Mouse (Mus musculus) MEL (cell line): ENCODE data around the gene Lpin1. TPM values are rescaled to one million over a fixed set of nuclear protein-coding genes. Genes with fewer than 3 reads are reported as not detected.

ENCODE experiments used
- DNase-seq: peaks from one replicate; pipeline ENCODE4 v3.0.0; 2011; ENCODE audit warnings: low read depth, low spot score
- H3K27ac ChIP-seq: 2 replicates; pipeline ENCODE4 v1.5.1; 2012; ENCODE audit warnings: low read depth, mild to moderate bottlenecking, control low read depth, low read length, moderate library complexity; ENCODE audit not compliant: control insufficient read depth
- H3K27me3 ChIP-seq, 2 experiments: fragments of 150-350 bp in 1 of 2; sonication (generic) in 1 of 2; 2 replicates each; pipeline ENCODE4 v1.6.1; 2012; ENCODE audit warnings: low read length in 2 of 2, mild to moderate bottlenecking in 2 of 2, improper control_type of control experiment in 1 of 2, moderate library complexity in 1 of 2; ENCODE audit not compliant: insufficient read depth in 2 of 2, control insufficient read depth in 1 of 2
- H3K36me3 ChIP-seq, 2 experiments: 2 replicates each; pipeline ENCODE4 v1.6.1; 2012 to 2014; ENCODE audit warnings: low read length in 2 of 2, improper control_type of control experiment in 1 of 2, inconsistent platforms in 1 of 2, mild to moderate bottlenecking in 1 of 2; ENCODE audit not compliant: insufficient read depth in 2 of 2, control insufficient read depth in 1 of 2
- H3K4me1 ChIP-seq, 2 experiments: fragments of 150-350 bp in 1 of 2; sonication (generic) in 1 of 2; 2 replicates each; pipeline ENCODE4 v1.6.1; 2012; ENCODE audit warnings: low read length in 2 of 2, improper control_type of control experiment in 1 of 2, mild to moderate bottlenecking in 1 of 2; ENCODE audit not compliant: insufficient read depth in 2 of 2, control insufficient read depth in 1 of 2
- H3K4me3 ChIP-seq, 2 experiments: fragments of 150-350 bp in 1 of 2; sonication (generic) in 1 of 2; 2 replicates each; pipeline ENCODE4 v1.5.1; 2012; ENCODE audit warnings: low read depth in 2 of 2, low read length in 2 of 2, mild to moderate bottlenecking in 2 of 2, moderate library complexity in 2 of 2, control low read depth in 1 of 2, improper control_type of control experiment in 1 of 2; ENCODE audit not compliant: control insufficient read depth in 1 of 2, insufficient read depth in 1 of 2
- H3K79me2 ChIP-seq: 2 replicates; pipeline ENCODE4 v1.6.1; 2012; ENCODE audit warnings: mild to moderate bottlenecking, low read length, moderate library complexity; ENCODE audit not compliant: control insufficient read depth, poor library complexity, insufficient read depth
- H3K9ac ChIP-seq: 2 replicates; pipeline ENCODE4 v1.6.1; 2012; ENCODE audit warnings: low read depth, mild to moderate bottlenecking, control low read depth, low read length, moderate library complexity; ENCODE audit not compliant: control insufficient read depth, poor library complexity, severe bottlenecking
- H3K9me3 ChIP-seq: fragments of 150-350 bp; sonication (generic); replicated peaks from 2 replicates; pipeline ENCODE4 v1.6.1; 2012; ENCODE audit warnings: mild to moderate bottlenecking, low read length, improper control_type of control experiment, moderate library complexity; ENCODE audit not compliant: insufficient read depth
- CHD1 ChIP-seq: IDR thresholded peaks from 2 replicates; pipeline ENCODE4 v1.6.1; 2012; ENCODE audit warnings: low read depth, mild to moderate bottlenecking, inconsistent platforms, low read length, improper control_type of control experiment
- CHD2 ChIP-seq: IDR thresholded peaks from 2 replicates; pipeline ENCODE4 v1.6.1; 2011; ENCODE audit warnings: low read length, improper control_type of control experiment
- CTCF ChIP-seq, 3 experiments: IDR thresholded peaks in 2 of 3; conservative IDR thresholded peaks in 1 of 3; 2 replicates each; pipeline ENCODE4 v1.5.1; 2011 to 2012; ENCODE audit warnings: low read length in 3 of 3, low read depth in 2 of 3, mild to moderate bottlenecking in 2 of 3, improper control_type of control experiment in 1 of 3, inconsistent platforms in 1 of 3, mixed read lengths in 1 of 3, moderate library complexity in 1 of 3; ENCODE audit not compliant: control insufficient read depth in 1 of 3, insufficient read depth in 1 of 3, poor library complexity in 1 of 3, severe bottlenecking in 1 of 3
- EP300 ChIP-seq, 2 experiments: IDR thresholded peaks; 2 replicates each; pipeline ENCODE4 v1.6.1; 2011; ENCODE audit warnings: improper control_type of control experiment in 2 of 2, low read length in 2 of 2, low read depth in 1 of 2, mild to moderate bottlenecking in 1 of 2
- ETS1 ChIP-seq: IDR thresholded peaks from 2 replicates; pipeline ENCODE4 v1.6.1; 2012; ENCODE audit warnings: low read depth, mild to moderate bottlenecking, inconsistent platforms, low read length, improper control_type of control experiment, moderate library complexity
- GABPA ChIP-seq: IDR thresholded peaks from 2 replicates; pipeline ENCODE4 v1.6.1; 2012; ENCODE audit warnings: low read depth, mild to moderate bottlenecking, inconsistent platforms, low read length, improper control_type of control experiment, moderate library complexity
- GATA1 ChIP-seq: IDR thresholded peaks from 2 replicates; pipeline ENCODE4 v1.6.1; 2011; ENCODE audit warnings: low read depth, low read length, improper control_type of control experiment
- HCFC1 ChIP-seq: IDR thresholded peaks from 2 replicates; pipeline ENCODE4 v1.6.1; 2012; ENCODE audit warnings: low read depth, mild to moderate bottlenecking, inconsistent platforms, low read length, improper control_type of control experiment, moderate library complexity
- JUND ChIP-seq: IDR thresholded peaks from 2 replicates; pipeline ENCODE4 v1.6.1; 2011; ENCODE audit warnings: low read depth, mild to moderate bottlenecking, improper control_type of control experiment, low read length
- KAT2A ChIP-seq: conservative IDR thresholded peaks from 2 replicates; pipeline ENCODE4 v1.6.1; 2012; ENCODE audit warnings: low read depth, low read length, improper control_type of control experiment, inconsistent platforms
- MXI1 ChIP-seq: IDR thresholded peaks from 2 replicates; pipeline ENCODE4 v1.6.1; 2011; ENCODE audit warnings: mild to moderate bottlenecking, low read depth, low read length, improper control_type of control experiment
- MYC ChIP-seq: IDR thresholded peaks from 2 replicates; pipeline ENCODE4 v1.6.1; 2011; ENCODE audit warnings: low read depth, mild to moderate bottlenecking, low read length, improper control_type of control experiment, moderate library complexity
- NELFE ChIP-seq: IDR thresholded peaks from 2 replicates; pipeline ENCODE4 v1.6.1; 2011; ENCODE audit warnings: low read depth, low read length, improper control_type of control experiment
- POLR2A ChIP-seq, 2 experiments: IDR thresholded peaks; 2 replicates each; pipeline ENCODE4 v1.6.1; 2011 to 2012; ENCODE audit warnings: low read length in 2 of 2, mild to moderate bottlenecking in 2 of 2, control low read depth in 1 of 2, improper control_type of control experiment in 1 of 2, low read depth in 1 of 2, moderate library complexity in 1 of 2; ENCODE audit not compliant: control insufficient read depth in 1 of 2, insufficient read depth in 1 of 2, poor library complexity in 1 of 2
- POLR2AphosphoS5 ChIP-seq: IDR thresholded peaks from 2 replicates; pipeline ENCODE4 v1.6.1; 2012; ENCODE audit warnings: low read depth, borderline replicate concordance, mild to moderate bottlenecking, inconsistent platforms, low read length, moderate library complexity, mixed read lengths
- RAD21 ChIP-seq: IDR thresholded peaks from 2 replicates; pipeline ENCODE4 v1.6.1; 2011; ENCODE audit warnings: mild to moderate bottlenecking, low read depth, low read length, improper control_type of control experiment
- RCOR1 ChIP-seq: IDR thresholded peaks from 2 replicates; pipeline ENCODE4 v1.6.1; 2012; ENCODE audit warnings: low read depth, mild to moderate bottlenecking, inconsistent platforms, low read length, improper control_type of control experiment
- SIN3A ChIP-seq: IDR thresholded peaks from 2 replicates; pipeline ENCODE4 v1.6.1; 2012; ENCODE audit warnings: low read length, improper control_type of control experiment, inconsistent platforms
- TAL1 ChIP-seq: IDR thresholded peaks from 2 replicates; pipeline ENCODE4 v1.6.1; 2012; ENCODE audit warnings: mild to moderate bottlenecking, inconsistent platforms, low read length, moderate library complexity, mixed read lengths
- TBP ChIP-seq: IDR thresholded peaks from 2 replicates; pipeline ENCODE4 v1.8.0; 2011; ENCODE audit warnings: low read depth, low read length, improper control_type of control experiment
- UBTF ChIP-seq: IDR thresholded peaks from 2 replicates; pipeline ENCODE4 v1.6.1; 2012; ENCODE audit warnings: low read depth, mild to moderate bottlenecking, inconsistent platforms, low read length, improper control_type of control experiment, moderate library complexity, borderline replicate concordance; ENCODE audit not compliant: insufficient read depth
- USF2 ChIP-seq, 2 experiments: IDR thresholded peaks; 2 replicates each; pipeline ENCODE4 v1.6.1; 2011 to 2012; ENCODE audit warnings: improper control_type of control experiment in 2 of 2, low read length in 2 of 2, borderline replicate concordance in 1 of 2, inconsistent platforms in 1 of 2, low read depth in 1 of 2, mild to moderate bottlenecking in 1 of 2; ENCODE audit not compliant: insufficient read depth in 1 of 2
- ZC3H11A ChIP-seq: IDR thresholded peaks from 2 replicates; pipeline ENCODE4 v1.6.1; 2012; ENCODE audit warnings: low read depth, mild to moderate bottlenecking, inconsistent platforms, low read length, improper control_type of control experiment
- ZKSCAN1 ChIP-seq: IDR thresholded peaks from 2 replicates; pipeline ENCODE4 v1.6.1; 2012; ENCODE audit warnings: low read depth, mild to moderate bottlenecking, inconsistent platforms, low read length, improper control_type of control experiment, moderate library complexity
- ZMIZ1 ChIP-seq: IDR thresholded peaks from 2 replicates; pipeline ENCODE4 v1.6.1; 2012; ENCODE audit warnings: low read depth, mild to moderate bottlenecking, inconsistent platforms, low read length, improper control_type of control experiment, moderate library complexity
- ZNF384 ChIP-seq: IDR thresholded peaks from 2 replicates; pipeline ENCODE4 v1.6.1; 2012; ENCODE audit warnings: low read depth, mild to moderate bottlenecking, inconsistent platforms, low read length, improper control_type of control experiment
- polyA plus RNA-seq, 2 experiments: library from polyadenylated mRNA; stranded (reverse) in 1 of 2; unstranded in 1 of 2; fragments of >175 nt in 1 of 2; fragments of >200 nt in 1 of 2; gene quantifications; 2 replicates each; pipeline versions ENCODE4 v1.2.1 to v1.2.4; 2012; ENCODE audit warnings: low replicate concordance in 2 of 2, low read depth in 1 of 2; ENCODE audit not compliant: insufficient read length in 2 of 2, insufficient read depth in 1 of 2, missing spikeins in 1 of 2
- total RNA-seq: library from RNA; depleted of rRNA; stranded (reverse); fragments of 300-350 nt; gene quantifications from 2 replicates; pipeline ENCODE4 v1.2.3, GENCODE M21; 2012

Lpin1 gene
- total and polyA plus RNA-seq, 3 experiments: 1.2 to 3.9 TPM; not detected in 1

DNA sequence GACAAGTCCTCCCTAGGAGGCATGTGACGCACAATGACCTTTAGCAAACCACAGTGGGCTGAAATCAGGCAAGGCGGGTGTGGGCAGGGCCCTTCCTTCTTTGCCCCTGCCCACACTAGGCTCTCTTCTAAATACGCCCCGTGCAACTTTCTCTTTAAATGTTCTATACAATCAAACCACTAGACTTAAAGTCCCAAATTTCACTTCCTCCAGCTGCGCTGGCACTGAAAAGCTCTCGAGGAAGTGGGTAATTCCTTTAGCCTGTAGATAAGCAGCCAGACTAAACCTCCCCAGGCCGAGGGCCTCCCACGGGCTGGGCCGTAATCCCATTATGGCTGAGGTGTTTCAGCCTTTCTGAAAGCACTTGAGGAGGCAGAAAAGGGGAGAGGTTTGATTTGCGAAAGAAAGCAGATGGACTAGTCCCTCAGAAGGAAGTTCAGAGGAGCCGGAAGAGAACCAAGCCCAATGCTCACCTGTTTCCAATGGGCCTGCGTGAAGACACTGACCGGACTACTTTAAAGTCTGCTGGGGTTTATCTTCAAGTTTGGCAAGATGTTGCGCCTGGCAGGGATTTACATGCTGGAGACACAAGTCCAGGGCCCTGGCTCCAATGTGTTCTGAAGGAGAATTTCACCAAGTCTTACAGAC, 26.6 kb downstream of the Lpin1 start:
- H3K4me1 ChIP-seq: peaks cover 0 to 10% of the 10 kb centered on the region in 2 experiments; a peak in 2 of 4 replicates
- H3K4me3 ChIP-seq: no peak overlapping the region
- no peaks in the 10 kb centered on the region; a peak in 1 of 4 replicates for H3K36me3 ChIP-seq
- TF ChIP-seq ZC3H11A (no peak), GATA1 (no peak), TBP (no peak), MYC (no peak), JUND (no peak), NELFE (no peak), ZMIZ1 (no peak), ZKSCAN1 (no peak), MXI1 (no peak), CHD2 (no peak), HCFC1 (no peak), POLR2AphosphoS5 (no peak), KAT2A (no peak), RCOR1 (no peak), EP300 (IDR thresholded peaks at IDR 0.05; ENCODE audit: low read depth in 1 of 2, low read length in 2 of 2) (no peak), UBTF (no peak), GABPA (no peak), RAD21 (no peak)
- TF ChIP-seq, all 39 proteins: peak for 0
- Histone ChIP-seq H3K27ac (no peak overlapping the region), H3K79me2 (peaks cover under 1% of the 10 kb centered on the region; the same call in 1 of the 2 replicates), H3K9ac (no peak overlapping the region), H3K27me3 (no peaks in the 10 kb centered on the region), H3K9me3 (no peaks in the 10 kb centered on the region)
- no peak for DNase-seq

DNA sequence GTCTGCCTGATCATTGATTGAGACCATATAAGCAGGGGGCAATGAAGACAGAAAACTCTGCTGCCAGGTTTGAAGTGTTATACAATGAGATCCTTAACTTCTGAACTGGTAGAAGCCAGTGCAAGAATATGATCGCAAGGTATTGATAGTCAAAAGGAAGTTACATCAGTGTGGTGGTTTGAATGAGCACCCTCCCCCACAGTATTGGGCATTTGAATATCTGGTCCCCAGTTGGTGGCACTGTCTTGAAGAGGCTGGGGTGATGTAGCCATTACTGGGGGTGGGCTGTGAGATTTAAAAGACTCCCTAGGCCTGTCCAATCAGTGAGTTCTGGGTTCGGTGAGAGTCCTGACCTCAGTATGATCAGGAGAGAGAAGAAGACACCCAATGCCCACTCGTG, 27.5 kb downstream of the Lpin1 start:
- DNase-seq: no peak
- H3K27ac ChIP-seq: no peak overlapping the region
- TF ChIP-seq CHD1 (no peak), GABPA (no peak), TAL1 (no peak), JUND (no peak), SIN3A (no peak), POLR2A (IDR thresholded peaks at IDR 0.05; ENCODE audit: control insufficient read depth in 1 of 2, insufficient read depth in 1 of 2, low read depth in 1 of 2, low read length in 2 of 2, poor library complexity in 1 of 2) (no peak), USF2 (IDR thresholded peaks at IDR 0.05; ENCODE audit: borderline replicate concordance in 1 of 2, insufficient read depth in 1 of 2, low read depth in 1 of 2, low read length in 2 of 2) (no peak), TBP (no peak), MXI1 (no peak), ETS1 (no peak), MYC (no peak), ZNF384 (no peak), EP300 (IDR thresholded peaks at IDR 0.05; ENCODE audit: low read depth in 1 of 2, low read length in 2 of 2) (no peak), ZC3H11A (no peak), CTCF (IDR thresholded peaks at IDR 0.05 in 2 of 3, conservative IDR thresholded peaks at IDR 0.05 in 1 of 3; ENCODE audit: control insufficient read depth in 1 of 3, insufficient read depth in 1 of 3, low read depth in 2 of 3, low read length in 3 of 3, poor library complexity in 1 of 3, severe bottlenecking in 1 of 3) (no peak)
- H3K79me2 ChIP-seq: no peaks in the 10 kb centered on the region
- no peak overlapping the region for H3K4me3 ChIP-seq
- peaks cover 0 to 6% of the 10 kb centered on the region in 2 experiments; a peak in 2 of 4 replicates for H3K4me1 ChIP-seq
- no peak overlapping the region for H3K9ac ChIP-seq
- no peaks in the 10 kb centered on the region for H3K9me3 ChIP-seq
- no peaks in the 10 kb centered on the region for H3K27me3 ChIP-seq
- H3K36me3 ChIP-seq: no peaks in the 10 kb centered on the region
